Mouse (Mus musculus) forebrain, embryonic 13.5 days (tissue): ENCODE measurements at regions not wholly inside any gene's neighbourhood (a gene's known extent, or its start where the extent isn't known, plus 50 kb on each side); places are given as distances from the start of the nearest gene placed in this dataset.

Source experiments
- ATAC-seq: fragments of 200-750 bp; cut with Nextera tagmentation; 2 replicates; pipeline ENCODE4 v1.8.0; 2017
- H3K27ac ChIP-seq: fragments of 300-500 bp; sonication (generic); 2 replicates; pipeline ENCODE4 v1.5.1; 2015; ENCODE audit warnings: inconsistent platforms, mild to moderate bottlenecking, moderate library complexity
- H3K27me3 ChIP-seq: fragments of 300-500 bp; sonication (generic); 2 replicates; pipeline ENCODE4 v1.6.1; 2015; ENCODE audit warnings: mild to moderate bottlenecking, inconsistent platforms
- H3K36me3 ChIP-seq: fragments of 300-500 bp; sonication (generic); 2 replicates; pipeline ENCODE4 v1.6.1; 2015; ENCODE audit warnings: mild to moderate bottlenecking, inconsistent platforms; ENCODE audit not compliant: poor library complexity, severe bottlenecking
- H3K4me1 ChIP-seq: fragments of 300-500 bp; sonication (generic); 2 replicates; pipeline ENCODE4 v1.6.1; 2015; ENCODE audit warnings: inconsistent platforms
- H3K4me2 ChIP-seq: fragments of 300-500 bp; sonication (generic); 2 replicates; pipeline ENCODE4 v1.6.1; 2015; ENCODE audit warnings: inconsistent platforms, mild to moderate bottlenecking, moderate library complexity
- H3K4me3 ChIP-seq: fragments of 300-500 bp; sonication (generic); 2 replicates; pipeline ENCODE4 v1.5.1; 2015; ENCODE audit warnings: mild to moderate bottlenecking, inconsistent platforms
- H3K9ac ChIP-seq: fragments of 300-500 bp; sonication (generic); 2 replicates; pipeline ENCODE4 v1.6.1; 2015; ENCODE audit warnings: mild to moderate bottlenecking, inconsistent platforms
- H3K9me3 ChIP-seq: fragments of 300-500 bp; sonication (generic); replicated peaks from 2 replicates; pipeline ENCODE4 v1.6.1; 2016; ENCODE audit warnings: inconsistent platforms
- WGBS: fragments of 180-500 bp; shearing (Covaris S2); methylation state at CpG from one replicate; pipeline ENCODE4 v1.1.7; 2015; 5-methylcytosine and 5-hydroxymethylcytosine counted together

DNA sequence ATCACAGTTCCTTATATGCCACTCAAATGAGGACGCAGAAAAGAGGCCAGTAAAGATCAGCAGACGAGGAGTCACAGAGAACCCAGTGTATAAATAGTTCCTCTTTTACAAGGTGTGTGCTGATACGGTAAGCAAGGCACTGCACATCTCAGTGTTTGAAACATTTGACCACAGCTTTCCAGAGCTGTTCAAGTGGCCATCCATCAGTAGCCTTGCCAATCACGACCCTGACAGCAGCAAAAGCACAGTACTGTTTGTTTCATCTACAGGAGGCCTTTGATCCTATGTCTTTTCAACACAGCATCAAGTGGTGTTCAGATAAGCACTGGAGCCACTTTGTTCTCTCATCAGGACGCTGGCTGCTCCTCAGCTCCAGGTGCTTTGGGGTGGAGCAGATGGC, 511.4 kb upstream of the Adarb2 start:
- Histone ChIP-seq H3K4me2 (no peak overlapping the region), H3K27me3 (no peaks in the 10 kb centered on the region), H3K9ac (no peak overlapping the region), H3K4me1 (no peaks in the 10 kb centered on the region), H3K4me3 (no peak overlapping the region), H3K36me3 (no peaks in the 10 kb centered on the region), H3K27ac (no peak overlapping the region), H3K9me3 (no peaks in the 10 kb centered on the region)
- 74% methylated on average over 5 of the region's 5 CpGs for WGBS
- ATAC-seq = no peak

DNA sequence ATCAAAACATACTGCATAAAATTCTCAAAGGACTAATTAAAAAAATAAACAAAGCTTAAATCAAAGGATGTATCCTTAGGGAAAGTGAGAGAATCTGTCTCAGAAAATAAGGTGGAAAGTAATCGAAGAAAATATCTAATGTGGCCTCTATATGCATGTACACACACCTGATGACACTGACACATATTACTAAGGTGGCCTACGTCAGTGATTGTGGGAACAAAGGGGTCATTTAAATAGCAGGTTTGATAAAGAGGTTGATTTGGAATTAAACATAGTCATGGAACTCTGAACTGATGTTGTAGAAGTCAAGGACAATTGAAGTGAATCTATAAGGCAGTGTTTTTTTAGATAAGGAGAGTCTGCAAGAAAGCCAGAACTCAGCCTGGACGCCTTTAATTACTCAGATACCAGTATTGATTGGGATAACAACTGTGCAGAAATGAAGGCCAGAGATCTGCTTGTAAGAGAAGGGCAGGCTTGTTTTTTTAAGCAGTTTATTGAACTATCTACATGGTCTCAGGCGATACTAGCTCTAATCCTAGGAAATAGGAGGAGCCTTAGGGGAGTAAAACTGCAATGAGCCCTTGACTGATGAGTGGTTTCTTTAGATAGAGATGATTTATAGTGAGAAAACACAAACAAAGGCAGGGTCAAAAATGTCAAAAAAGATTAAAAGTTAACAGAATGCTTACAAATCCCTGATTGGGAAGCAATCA, 504.9 kb upstream of the Adarb2 start:
- Histone ChIP-seq H3K9me3 (no peaks in the 10 kb centered on the region), H3K4me1 (no peaks in the 10 kb centered on the region), H3K36me3 (no peaks in the 10 kb centered on the region), H3K27ac (no peak overlapping the region), H3K27me3 (no peaks in the 10 kb centered on the region), H3K4me3 (no peak overlapping the region), H3K4me2 (no peak overlapping the region), H3K9ac (no peak overlapping the region)
- 86% methylated on average over 4 of the region's 4 CpGs for WGBS
- ATAC-seq = no peak

GRCm38 (mm10) chr13:7721558-7721957, 481.1 kb upstream of the Adarb2 start:
- ATAC-seq = no peak
- Histone ChIP-seq H3K36me3 (no peaks in the 10 kb centered on the region), H3K9me3 (no peaks in the 10 kb centered on the region), H3K27ac (no peak overlapping the region), H3K9ac (no peak overlapping the region), H3K4me1 (no peaks in the 10 kb centered on the region), H3K4me2 (no peak overlapping the region), H3K4me3 (no peak overlapping the region), H3K27me3 (no peaks in the 10 kb centered on the region)
- 62% methylated on average over 2 of the region's 2 CpGs for WGBS

DNA sequence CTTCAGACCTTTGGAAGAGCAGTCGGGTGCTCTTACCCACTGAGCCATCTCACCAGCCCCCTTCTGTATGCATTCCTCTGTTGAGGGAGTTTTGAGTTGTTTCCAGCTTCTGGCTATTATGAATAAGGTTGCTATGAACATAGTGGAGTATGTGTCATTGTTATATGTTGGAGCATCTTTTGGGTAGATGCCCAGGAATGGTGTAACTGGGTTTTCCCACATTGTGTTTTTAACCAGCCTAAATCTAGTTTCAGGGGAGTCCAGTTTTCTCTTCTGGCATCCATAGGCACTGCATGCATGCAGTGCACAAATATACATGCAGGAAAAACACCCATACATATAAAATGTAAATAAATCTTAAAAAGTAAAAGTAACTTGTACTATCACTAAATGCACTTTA, 453.0 kb upstream of the Adarb2 start:
- Histone ChIP-seq H3K27ac (no peak overlapping the region), H3K4me3 (no peak overlapping the region), H3K4me2 (no peak overlapping the region), H3K9ac (no peak overlapping the region), H3K9me3 (no peaks in the 10 kb centered on the region), H3K4me1 (no peaks in the 10 kb centered on the region), H3K27me3 (no peaks in the 10 kb centered on the region), H3K36me3 (no peaks in the 10 kb centered on the region)
- ATAC-seq = no peak
- 84% methylated on average over 1 of the region's 1 CpGs for WGBS

DNA sequence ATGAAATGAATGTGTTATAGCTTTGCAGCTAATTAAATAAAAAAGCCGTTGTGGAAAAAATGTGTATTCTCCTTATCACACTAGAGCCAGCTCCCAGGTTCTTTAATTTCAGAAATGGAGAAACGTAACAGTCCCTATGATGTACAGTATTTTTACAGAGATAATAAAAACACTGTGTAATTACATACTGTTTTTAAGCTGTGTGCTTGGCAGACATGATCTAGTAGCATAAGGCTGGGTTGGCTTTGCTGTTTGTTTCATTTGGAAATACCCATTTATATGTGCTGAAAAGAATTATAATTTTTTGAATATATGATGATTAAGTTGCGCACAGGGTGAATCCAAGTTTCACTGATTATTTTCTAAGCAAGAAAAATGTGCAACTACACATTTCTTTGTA, 417.4 kb upstream of the Adarb2 start:
- no peaks in the 10 kb centered on the region for H3K36me3 ChIP-seq
- H3K27ac ChIP-seq = no peak overlapping the region
- H3K4me3 ChIP-seq = no peak overlapping the region
- no peaks in the 10 kb centered on the region for H3K27me3 ChIP-seq
- WGBS = 86% methylated on average over 3 of the region's 3 CpGs
- ATAC-seq = peak; percentile 27; the same call in 1 of the 2 replicates
- no peaks in the 10 kb centered on the region for H3K4me1 ChIP-seq
- no peak overlapping the region for H3K9ac ChIP-seq
- no peaks in the 10 kb centered on the region for H3K9me3 ChIP-seq
- H3K4me2 ChIP-seq = no peak overlapping the region

GRCm38 (mm10) chr13:7790069-7790468, 412.6 kb upstream of the Adarb2 start:
- H3K27me3 ChIP-seq = no peaks in the 10 kb centered on the region

More at GRCm38 (mm10) chr13:7790069-7790468, 412.6 kb upstream of the Adarb2 start:
- H3K27ac ChIP-seq = no peak overlapping the region
- no peaks in the 10 kb centered on the region for H3K9me3 ChIP-seq
- 88% methylated on average over 2 of the region's 2 CpGs for WGBS
- no peaks in the 10 kb centered on the region for H3K4me1 ChIP-seq
- ATAC-seq = no peak
- no peak overlapping the region for H3K4me2 ChIP-seq
- no peak overlapping the region for H3K4me3 ChIP-seq
- H3K36me3 ChIP-seq = no peaks in the 10 kb centered on the region
- H3K9ac ChIP-seq = no peak overlapping the region
